Mouse (Mus musculus): ENCODE data around the gene Srsf9. TPM values are rescaled to one million over a fixed set of nuclear protein-coding genes. Genes with fewer than 3 reads are reported as not detected.
"Not testable (repeated sequence)": the region's sequence is repeated elsewhere in the genome, so short reads cannot be mapped to it uniquely, and the experiment has no call there.

Gene Srsf9
- total RNA-seq, 4 experiments from 2014 or later, result 68.1 to 89.3 (median 75.9) TPM

DNA sequence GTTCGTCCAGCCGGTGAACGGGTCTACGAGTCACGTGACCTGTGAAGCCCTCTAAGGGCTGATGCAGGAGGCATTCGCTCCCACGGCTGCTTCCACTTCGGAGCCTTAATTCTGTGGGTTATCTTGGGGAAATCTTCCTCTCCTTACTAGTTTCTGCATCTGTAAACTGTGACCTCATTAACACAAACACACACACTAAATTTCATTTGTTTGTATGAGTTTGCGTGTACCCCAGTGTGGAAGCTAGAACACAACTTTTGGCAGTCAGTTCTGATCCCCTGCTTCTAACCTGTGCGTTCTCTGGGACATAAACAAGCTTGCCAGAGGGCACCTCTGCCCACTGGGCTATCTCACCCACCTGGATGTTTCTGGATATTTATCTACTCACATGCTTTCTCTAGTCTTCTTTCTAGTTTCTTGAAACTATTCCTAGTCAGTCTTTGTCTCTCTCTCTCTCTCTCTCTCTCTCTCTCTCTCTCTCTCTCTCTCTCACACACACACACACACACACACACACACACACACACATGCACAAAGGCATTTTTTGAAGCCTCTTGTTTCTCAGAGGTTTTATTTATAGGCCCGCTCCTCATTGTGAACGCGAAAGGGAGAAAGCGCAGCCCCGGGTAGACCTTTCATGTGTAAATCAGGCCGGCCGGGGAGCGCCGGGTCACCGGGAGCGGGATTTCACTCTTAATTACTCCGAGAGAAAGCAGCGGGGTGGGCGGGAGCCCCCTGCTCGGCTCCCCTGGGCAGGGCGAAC lies 46.6 kb downstream of the Srsf9 start:
- no peak for DNase-seq

DNA sequence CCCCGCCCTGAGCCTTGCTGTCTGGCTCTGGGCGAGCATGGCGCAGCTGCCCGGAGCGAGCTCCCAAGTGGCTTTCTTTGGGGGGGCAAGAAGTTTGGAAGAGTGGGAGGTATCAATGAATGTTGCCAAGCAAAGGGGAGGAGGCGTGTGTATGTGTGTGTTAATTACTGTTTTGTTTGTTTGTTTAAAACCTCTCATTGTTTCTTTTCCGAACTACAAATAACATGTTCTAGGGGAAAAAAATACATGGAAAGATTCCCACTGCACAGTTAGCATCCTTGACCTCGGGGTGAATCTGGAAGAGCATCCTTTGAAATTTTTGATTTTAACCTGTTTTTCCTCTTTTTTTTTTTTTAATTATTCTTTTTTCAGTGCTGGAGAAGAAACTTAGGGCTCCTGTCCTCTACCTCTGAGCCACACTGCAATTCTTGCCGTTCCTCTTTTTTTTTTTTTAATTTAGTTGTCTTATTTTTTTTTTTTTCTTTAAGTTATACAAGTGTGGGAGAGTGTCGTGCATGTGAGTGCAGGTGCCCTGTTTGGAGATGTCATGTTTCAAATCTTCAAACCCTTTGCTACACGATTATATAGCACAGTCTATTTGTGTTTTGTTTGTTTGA lies 47.3 kb downstream of the Srsf9 start:
- no peak for DNase-seq

DNA sequence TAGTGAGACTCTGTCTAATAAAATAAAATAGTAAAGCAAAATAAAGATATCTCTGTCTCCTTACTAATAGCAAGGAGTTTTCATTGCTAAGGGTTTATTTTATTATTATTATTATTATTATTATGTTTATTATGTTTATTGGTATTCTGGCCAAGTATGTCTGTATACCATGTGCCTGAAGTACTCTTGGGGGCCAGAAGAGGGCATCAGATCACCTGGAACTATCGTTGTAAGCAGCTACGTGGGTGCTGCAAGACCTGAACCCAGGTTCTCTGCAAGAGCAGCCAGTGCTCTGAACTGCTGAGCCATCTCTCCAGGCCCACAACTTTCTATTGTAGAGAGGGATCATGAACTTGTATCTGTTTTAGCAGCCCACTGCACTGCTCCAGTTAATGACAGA lies 48.5 kb downstream of the Srsf9 start:
- no peak for DNase-seq

DNA sequence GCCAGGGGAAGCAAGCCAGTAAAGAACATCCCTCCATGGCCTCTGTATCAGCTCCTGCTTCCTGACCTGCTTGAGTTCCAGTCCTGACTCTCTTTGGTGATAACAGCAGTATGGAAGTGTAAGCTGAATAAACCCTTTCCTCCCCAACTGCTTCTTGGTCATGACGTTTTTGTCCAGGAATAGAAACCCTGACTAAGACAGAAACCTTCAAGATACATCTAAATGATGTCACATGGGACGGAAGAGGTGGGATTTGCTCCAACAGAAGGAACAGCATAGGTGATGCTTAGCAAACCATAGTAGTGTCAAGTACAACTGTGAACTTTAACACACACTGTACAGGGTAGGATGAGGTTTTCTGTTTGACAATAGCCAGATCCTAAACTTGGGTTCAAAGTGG lies 51.9 kb downstream of the Srsf9 start:
- DNase-seq, result not testable (repeated sequence)

Other genes with a start within 250 kb of the Srsf9 start
- not detected for gene Gm10401, start 228.9 kb upstream of the Srsf9 start, total RNA-seq (2022)
- 100 to 1,000 TPM; 122 to 219 (median 173) TPM for gene Acads, start 207.8 kb upstream of the Srsf9 start, total RNA-seq (2022)
- 10 to 100 TPM; 38.8 to 51.9 (median 45.7) TPM for gene Unc119b, start 192.2 kb upstream of the Srsf9 start, total RNA-seq (2022)
- 100 to 1,000 TPM; 207 to 274 (median 239) TPM for gene Mlec, start 169.0 kb upstream of the Srsf9 start, total RNA-seq (2022)
- 10 to 100 TPM; 11.8 to 59.6 (median 41.5) TPM for gene Cabp1, start 132.8 kb upstream of the Srsf9 start, total RNA-seq (2022)
- 10 to 100 TPM; 75.9 to 87.9 (median 84.9) TPM for gene Pop5, start 91.3 kb upstream of the Srsf9 start, total RNA-seq (2022)
- gene Rnf10, start 54.3 kb upstream of the Srsf9 start, total RNA-seq (2022), result 100 to 1,000 TPM; 218 to 258 (median 235) TPM
- gene Coq5, start 47.5 kb upstream of the Srsf9 start, total RNA-seq (2022), result 10 to 100 TPM; 50.3 to 63.7 (median 60.1) TPM
- gene Dynll1, start 26.2 kb upstream of the Srsf9 start, total RNA-seq (2022), result 100 to 1,000 TPM; 140 to 233 (median 156) TPM
- 10 to 100 TPM; 21.5 to 24.6 (median 23.1) TPM for gene Gatc, start 14.0 kb downstream of the Srsf9 start, total RNA-seq (2022)
- gene Triap1, start 14.0 kb downstream of the Srsf9 start, total RNA-seq (2022), result 10 to 100 TPM; 37.4 to 58.7 (median 46.8) TPM
- gene Cox6a1, start 21.8 kb downstream of the Srsf9 start, total RNA-seq (2022), result 1,000 to 10,000 TPM in 2 of 4 experiments, 100 to 1,000 TPM in 2; 703 to 1,239 (median 893) TPM
- gene Msi1, start 102.4 kb downstream of the Srsf9 start, total RNA-seq (2022), result 10 to 100 TPM; 17.5 to 27.3 (median 21.7) TPM
- under 1 TPM in 1 of 4 experiments, not detected in 3; 0.93 TPM for gene Pla2g1b, start 139.1 kb downstream of the Srsf9 start, total RNA-seq (2022)
- 10 to 100 TPM; 24.6 to 53.8 (median 41.2) TPM for gene Sirt4, start 157.5 kb downstream of the Srsf9 start, total RNA-seq (2022)
- 10 to 100 TPM; 32.1 to 64.5 (median 44.8) TPM for gene Pxn, start 179.5 kb downstream of the Srsf9 start, total RNA-seq (2022)
- 100 to 1,000 TPM; 682 to 769 (median 720) TPM for gene Rplp0, start 232.3 kb downstream of the Srsf9 start, total RNA-seq (2022)
- gene Gcn1l1, start 238.1 kb downstream of the Srsf9 start, total RNA-seq (2022), result 10 to 100 TPM; 69.2 to 98.2 (median 77.7) TPM